Mouse (Mus musculus) cerebellum, postnatal 10 days (tissue): Measurements from ENCODE around the gene Orai1.
A peak's percentile ranks its signal among the peaks of the same experiment; 100 is the strongest.

Experiments
- DNase-seq, 2 experiments: peaks; one replicate each; pipeline ENCODE4 v3.0.0; 2021; ENCODE audit warnings: mixed read lengths in 2 of 2

The Orai1 gene

GRCm38 (mm10) chr5:122997205-122998204, 17.4 kb upstream of the Orai1 start:
- peak in 1 of 2 experiments; percentile 41 for DNase-seq

GRCm38 (mm10) chr5:123000901-123001300, 14.0 kb upstream of the Orai1 start:
- no peak for DNase-seq

- DNase-seq = peak; percentile 89 to 90
Observed at GRCm38 (mm10) chr5:123005716-123006592, 8.9 kb upstream of the Orai1 start.

- DNase-seq = peak; percentile 40 to 54
Observed at GRCm38 (mm10) chr5:123008877-123009493, 5.9 kb upstream of the Orai1 start.

- DNase-seq = peak; percentile 88 to 89
Observed at GRCm38 (mm10) chr5:123009873-123010272, 5.0 kb upstream of the Orai1 start.

- DNase-seq = peak; percentile 45 to 63
Observed at GRCm38 (mm10) chr5:123010806-123011205, 4.1 kb upstream of the Orai1 start.

GRCm38 (mm10) chr5:123011705-123012104, 3.2 kb upstream of the Orai1 start:
- no peak for DNase-seq

GRCm38 (mm10) chr5:123013599-123014315, 1.1 kb upstream of the Orai1 start:
- peak; percentile 88 to 93 for DNase-seq

GRCm38 (mm10) chr5:123015915-123016314, 1.0 kb downstream of the Orai1 start:
- no peak for DNase-seq

GRCm38 (mm10) chr5:123017504-123017903, 2.6 kb downstream of the Orai1 start:
- DNase-seq = no peak

- DNase-seq = peak; percentile 62 to 73
Observed at GRCm38 (mm10) chr5:123019336-123020016, 4.6 kb downstream of the Orai1 start.

- DNase-seq = no peak
Observed at GRCm38 (mm10) chr5:123020426-123020825, 5.6 kb downstream of the Orai1 start.

GRCm38 (mm10) chr5:123021438-123021837, 6.6 kb downstream of the Orai1 start:
- no peak for DNase-seq

- DNase-seq = no peak
Observed at GRCm38 (mm10) chr5:123023049-123023448, 8.2 kb downstream of the Orai1 start.

GRCm38 (mm10) chr5:123024312-123024711, 9.4 kb downstream of the Orai1 start:
- DNase-seq = no peak

GRCm38 (mm10) chr5:123024965-123025573, 10.2 kb downstream of the Orai1 start:
- no peak for DNase-seq

- no peak for DNase-seq
Observed at GRCm38 (mm10) chr5:123026414-123026813, 11.5 kb downstream of the Orai1 start.

- peak; percentile 62 to 65 for DNase-seq
Observed at GRCm38 (mm10) chr5:123027436-123027835, 12.6 kb downstream of the Orai1 start.

- peak in 1 of 2 experiments; percentile 55 for DNase-seq
Observed at GRCm38 (mm10) chr5:123029729-123030128, 14.9 kb downstream of the Orai1 start.

GRCm38 (mm10) chr5:123031312-123031711, 16.4 kb downstream of the Orai1 start:
- DNase-seq = no peak

- no peak for DNase-seq
Observed at GRCm38 (mm10) chr5:123033646-123034160, 18.8 kb downstream of the Orai1 start.
